Mouse (Mus musculus): ENCODE results near the gene Gstp2.
"Not testable (repeated sequence)": the region's sequence is repeated elsewhere in the genome, so short reads cannot be mapped to it uniquely, and the experiment has no call there.

Gene Gstp2

GRCm38 (mm10) chr19:4051741-4052515 lies 6.1 kb upstream of the Gstp2 start:
- DNase-seq (ENCODE audit: extremely low spot score, low spot score): peak; percentile 71

GRCm38 (mm10) chr19:4051016-4051415 lies 5.2 kb upstream of the Gstp2 start:
- DNase-seq (ENCODE audit: extremely low spot score, low spot score): no peak

- not testable (repeated sequence) for DNase-seq (ENCODE audit: extremely low spot score, low spot score)
Observed at GRCm38 (mm10) chr19:4049069-4049468, 3.2 kb upstream of the Gstp2 start.

GRCm38 (mm10) chr19:4047859-4048258 lies 2.0 kb upstream of the Gstp2 start:
- peak; percentile 80 for DNase-seq (ENCODE audit: extremely low spot score, low spot score)

DNA sequence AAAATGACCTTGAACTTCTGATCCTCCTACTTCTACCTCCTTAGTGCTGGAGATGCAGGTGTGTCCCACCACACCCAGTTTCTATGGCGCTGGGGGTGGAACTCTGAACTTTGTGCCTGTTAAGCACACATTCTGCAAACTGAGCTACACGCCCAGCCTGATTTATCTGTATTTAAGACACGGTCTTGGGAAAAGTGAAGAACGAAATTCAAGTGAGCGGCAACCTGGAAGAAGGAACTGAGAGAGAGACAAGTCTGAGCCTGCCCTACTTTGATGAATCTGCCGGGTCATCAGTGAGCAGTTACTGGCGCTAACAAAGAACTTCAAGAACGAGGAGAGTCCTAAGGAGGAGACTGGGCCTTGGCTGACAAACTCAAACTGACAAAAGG lies 1.0 kb upstream of the Gstp2 start:
- DNase-seq (ENCODE audit: extremely low spot score, low spot score): no peak

DNA sequence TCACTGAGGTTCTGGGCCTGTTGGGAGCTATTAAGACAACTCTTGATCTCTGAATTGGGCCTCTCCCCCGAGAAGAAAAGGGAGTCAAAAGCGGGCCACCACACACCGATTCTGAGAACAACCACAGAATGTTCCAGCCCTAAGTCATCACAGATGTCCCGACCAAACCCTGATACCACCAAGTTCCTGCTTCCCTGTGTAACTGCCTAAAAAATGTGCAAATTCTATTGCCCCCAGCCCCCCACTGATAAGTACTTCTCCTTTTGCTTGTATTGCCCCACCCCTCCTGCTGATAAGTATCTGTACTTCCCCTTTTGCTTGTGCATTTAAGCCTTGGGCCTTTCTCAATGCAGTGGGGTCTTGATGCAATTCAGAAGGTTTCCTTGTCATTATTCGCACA lies 1.7 kb downstream of the Gstp2 start:
- DNase-seq (ENCODE audit: extremely low spot score, low spot score): not testable (repeated sequence)

- DNase-seq (ENCODE audit: extremely low spot score, low spot score): no peak
Observed at GRCm38 (mm10) chr19:4042124-4042523, 3.7 kb downstream of the Gstp2 start.

DNA sequence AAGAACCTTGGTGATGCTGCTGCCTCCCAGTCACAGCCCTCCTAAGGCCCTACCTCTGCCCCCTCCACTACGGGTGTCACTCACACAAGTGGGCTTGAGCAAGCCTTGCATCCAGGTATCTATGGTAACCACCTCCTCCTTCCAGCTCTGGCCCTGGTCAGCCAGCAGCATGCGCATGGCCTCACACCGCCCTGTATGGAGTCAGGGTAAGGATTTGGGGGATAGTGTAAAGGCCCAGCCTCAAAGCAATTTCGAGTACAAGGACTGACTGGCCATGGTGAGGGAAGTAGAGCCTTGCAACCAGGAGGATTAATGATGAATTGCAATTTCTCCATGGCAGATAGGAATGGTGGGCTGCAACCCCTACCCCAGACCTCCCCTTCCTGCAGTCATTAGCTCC lies 4.3 kb downstream of the Gstp2 start:
- DNase-seq (ENCODE audit: extremely low spot score, low spot score): not testable (repeated sequence)

DNA sequence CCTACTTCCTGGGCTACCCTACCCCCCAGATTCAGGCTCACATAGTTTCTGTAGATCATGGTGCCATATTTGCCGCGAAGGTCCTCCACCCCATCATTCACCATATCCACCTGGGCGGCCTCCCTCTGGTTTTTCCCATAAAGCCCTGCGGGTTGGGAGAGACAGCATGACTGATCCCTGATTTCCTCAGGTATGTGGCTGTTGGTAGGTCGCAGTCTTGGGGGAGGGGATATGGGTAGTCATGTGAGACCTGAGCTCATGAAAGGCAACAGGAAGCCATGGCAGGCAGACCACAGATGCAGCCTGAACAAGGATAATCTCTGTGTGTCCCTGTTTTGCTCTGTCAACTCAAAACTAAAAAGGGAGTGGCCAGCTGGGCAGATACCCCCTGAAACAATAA lies 4.9 kb downstream of the Gstp2 start:
- not testable (repeated sequence) for DNase-seq (ENCODE audit: extremely low spot score, low spot score)

DNA sequence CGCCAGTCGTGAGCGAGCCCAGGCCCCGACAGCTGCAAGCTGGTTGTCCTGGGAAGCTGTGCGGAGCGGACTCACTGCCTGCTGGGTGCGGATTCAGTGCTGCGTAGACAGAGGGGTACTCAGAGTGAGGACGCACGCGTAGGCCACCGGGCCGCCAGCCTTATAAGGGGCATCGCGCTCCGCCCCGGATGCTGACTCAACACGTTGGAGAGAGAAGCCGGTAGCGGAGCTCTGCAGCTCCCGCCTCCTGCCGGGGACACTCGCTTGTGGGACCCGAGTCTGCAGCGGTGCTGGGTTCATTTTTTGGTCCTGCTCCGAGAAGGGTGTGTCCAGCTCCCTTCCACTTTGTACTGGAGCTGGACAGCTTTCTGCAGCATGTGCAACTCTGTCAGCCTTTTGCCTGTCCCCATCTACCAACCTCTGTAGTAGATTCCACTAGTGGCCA lies 8.0 kb downstream of the Gstp2 start, which contains the start of gene Gstp1:
TSS of gene Gstp1 (minus strand) at position 198 of the 445 bp plus-strand sequence.
- DNase-seq (ENCODE audit: extremely low spot score, low spot score): peak; percentile 84

DNA sequence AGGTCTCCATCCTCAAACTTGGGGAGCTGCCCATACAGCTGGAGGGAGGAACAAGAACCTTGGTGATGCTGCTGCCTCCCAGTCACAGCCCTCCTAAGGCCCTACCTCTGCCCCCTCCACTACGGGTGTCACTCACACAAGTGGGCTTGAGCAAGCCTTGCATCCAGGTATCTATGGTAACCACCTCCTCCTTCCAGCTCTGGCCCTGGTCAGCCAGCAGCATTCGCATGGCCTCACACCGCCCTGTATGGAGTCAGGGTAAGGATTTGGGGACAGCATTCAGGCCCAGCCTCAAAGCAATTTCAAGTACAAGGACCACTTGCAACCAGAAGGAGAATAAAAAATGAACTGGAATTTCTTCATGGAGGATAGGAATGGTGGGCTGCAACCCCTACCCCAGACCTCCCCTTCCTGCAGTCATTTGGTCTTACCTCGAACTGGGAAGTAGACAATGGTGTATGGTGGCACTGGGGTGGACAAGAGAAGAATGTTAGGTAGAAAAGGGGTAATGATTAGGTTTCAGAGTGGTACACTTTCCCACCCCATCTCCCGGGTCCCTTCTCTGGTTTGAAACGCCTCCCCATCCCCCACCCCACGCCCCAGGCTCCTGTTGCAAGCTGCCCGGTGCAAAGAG lies 8.6 kb downstream of the Gstp2 start:
- DNase-seq (ENCODE audit: extremely low spot score, low spot score): not testable (repeated sequence)

GRCm38 (mm10) chr19:4036327-4037045 lies 9.3 kb downstream of the Gstp2 start:
- no peak for DNase-seq (ENCODE audit: extremely low spot score, low spot score)

DNA sequence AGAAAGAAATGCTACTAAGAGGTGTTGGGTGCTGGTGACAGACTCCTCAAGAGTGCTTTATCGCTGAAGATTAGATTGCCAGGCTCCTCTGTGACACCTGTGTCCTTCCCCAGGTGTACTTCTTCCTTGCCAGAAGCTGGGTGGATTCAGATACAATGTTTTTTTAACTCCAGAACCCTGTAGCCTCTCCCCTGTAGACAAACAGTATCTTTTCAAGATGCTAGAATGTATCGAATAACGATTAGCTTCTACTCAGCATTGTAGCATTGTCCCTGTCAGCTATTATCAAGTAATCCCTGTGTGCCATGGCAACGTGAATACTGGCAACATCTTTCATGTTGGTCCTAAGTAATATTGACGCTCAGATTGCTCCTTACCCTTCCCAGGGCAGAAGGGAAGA lies 12.1 kb downstream of the Gstp2 start:
- DNase-seq (ENCODE audit: extremely low spot score, low spot score): no peak

GRCm38 (mm10) chr19:4033298-4033697 lies 12.5 kb downstream of the Gstp2 start:
- no peak for DNase-seq (ENCODE audit: extremely low spot score, low spot score)

- DNase-seq (ENCODE audit: extremely low spot score, low spot score): no peak
Observed at GRCm38 (mm10) chr19:4032668-4033067, 13.2 kb downstream of the Gstp2 start.

DNA sequence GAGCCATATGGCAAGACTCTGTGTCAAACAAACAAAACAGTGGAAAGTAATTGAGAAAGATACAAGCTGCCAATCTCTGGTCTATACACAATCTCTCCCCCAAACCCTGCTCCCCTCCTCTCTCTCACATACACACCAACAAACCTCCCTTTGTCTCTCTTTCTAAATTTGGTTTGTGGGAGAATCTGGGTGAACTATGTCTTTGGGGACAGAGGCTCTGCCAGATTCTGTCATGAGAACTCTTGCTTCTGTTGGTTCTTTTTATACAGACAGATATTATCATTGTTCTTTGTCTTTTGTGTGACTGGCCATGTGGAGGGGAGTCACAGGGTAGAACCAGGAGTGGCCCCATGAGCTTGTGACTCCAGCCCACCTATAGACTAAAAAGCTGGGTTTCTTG lies 18.2 kb downstream of the Gstp2 start:
- no peak for DNase-seq (ENCODE audit: extremely low spot score, low spot score)

- no peak for DNase-seq (ENCODE audit: extremely low spot score, low spot score)
Observed at GRCm38 (mm10) chr19:4023185-4023584, 22.6 kb downstream of the Gstp2 start.

DNA sequence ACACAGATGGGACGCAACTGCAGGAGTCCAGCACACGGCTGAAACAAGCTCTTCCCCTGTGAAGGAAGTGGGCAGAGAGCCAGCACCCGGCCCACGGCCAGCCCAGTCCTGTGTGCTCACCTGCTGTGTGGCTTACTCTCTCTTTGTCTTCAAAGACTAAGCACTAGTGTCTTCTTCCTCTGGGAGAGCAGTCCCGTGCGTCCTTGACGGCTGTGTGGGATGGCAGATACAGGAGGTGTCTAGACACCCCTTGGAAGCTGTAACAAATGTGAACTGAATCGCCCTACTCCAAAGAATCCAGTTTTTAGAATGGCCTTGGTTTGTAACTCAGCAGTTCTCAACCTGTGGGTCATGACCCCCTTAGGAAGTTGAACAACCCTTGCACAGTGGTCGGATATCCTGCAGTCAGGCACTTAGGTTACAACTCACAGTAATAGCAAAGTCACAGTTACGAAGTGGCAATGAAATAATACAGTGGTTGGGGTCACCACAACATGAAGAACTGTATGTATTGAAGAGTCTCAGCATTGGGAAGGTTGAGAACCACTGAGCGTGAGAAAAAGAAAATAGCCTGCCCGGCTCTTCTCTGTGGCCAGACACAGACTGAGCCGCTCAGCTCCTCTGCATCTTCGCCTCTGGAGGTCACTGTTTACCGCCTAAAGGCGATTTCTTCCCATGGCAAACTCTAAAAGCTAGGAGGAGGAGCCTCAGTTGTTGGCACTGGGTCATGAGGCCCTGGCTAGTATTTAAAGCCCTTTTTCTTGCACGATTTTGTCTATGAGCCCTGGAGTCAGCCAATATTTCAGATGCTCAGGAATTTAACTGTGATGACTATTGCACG lies 26.9 kb downstream of the Gstp2 start:
- DNase-seq (ENCODE audit: extremely low spot score, low spot score): peak; percentile 57

DNA sequence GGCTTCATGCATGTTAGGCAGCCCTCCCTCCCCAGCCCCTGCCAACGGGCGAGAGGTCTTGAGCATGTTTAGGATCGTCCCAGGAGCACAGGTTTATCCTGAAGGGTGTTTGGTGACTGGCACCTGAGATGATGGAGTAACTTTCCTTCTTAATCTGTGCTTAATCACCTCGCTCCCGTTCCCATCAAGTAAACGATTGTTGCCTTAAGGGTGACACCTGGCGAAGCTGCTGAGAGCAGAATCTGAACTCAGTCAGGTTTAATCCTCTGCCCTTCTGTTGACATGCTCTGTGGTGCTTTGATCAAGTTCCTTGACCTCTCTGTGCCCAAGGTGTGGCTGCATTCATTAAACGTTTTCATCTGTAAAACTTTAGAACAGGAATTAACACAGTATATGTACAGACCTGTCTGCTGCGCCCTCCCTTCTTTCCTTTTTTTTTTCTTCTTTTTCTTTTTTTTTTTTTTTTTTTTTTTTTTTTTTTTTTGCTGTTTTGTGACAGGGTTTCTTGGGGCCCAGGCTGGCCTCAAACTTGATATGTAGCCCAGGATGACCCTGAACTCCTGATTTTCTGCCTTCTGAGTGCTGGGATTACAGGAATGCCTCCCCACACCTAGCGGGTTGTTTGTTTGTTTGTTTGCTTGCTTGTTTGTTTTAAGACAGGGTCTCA lies 27.8 kb downstream of the Gstp2 start:
- no peak for DNase-seq (ENCODE audit: extremely low spot score, low spot score)

GRCm38 (mm10) chr19:4015635-4016034 lies 30.2 kb downstream of the Gstp2 start:
- DNase-seq (ENCODE audit: extremely low spot score, low spot score): no peak

GRCm38 (mm10) chr19:4014802-4015201 lies 31.0 kb downstream of the Gstp2 start:
- no peak for DNase-seq (ENCODE audit: extremely low spot score, low spot score)
